Mouse (Mus musculus) heart, adult 2 months (tissue): ENCODE measurements at regions not wholly inside any gene's neighbourhood (a gene's known extent, or its start where the extent isn't known, plus 50 kb on each side); places are given as distances from the start of the nearest gene placed in this dataset.

Experiments used
- DNase-seq, 2 experiments: peaks; one replicate each; pipeline ENCODE4 v3.0.0; 2021
- H3K27ac ChIP-seq: fragments of 200-600 bp; 2 replicates; pipeline ENCODE4 v1.8.1; 2022
- H3K27me3 ChIP-seq: fragments of 200-500 bp; 2 replicates; pipeline ENCODE4 v1.6.1; 2012; ENCODE audit warnings: mild to moderate bottlenecking, low read length, inconsistent platforms, mixed read lengths; ENCODE audit not compliant: control insufficient read depth, insufficient read depth
- H3K36me3 ChIP-seq: fragments of 200-500 bp; 2 replicates; pipeline ENCODE4 v1.6.1; 2012; ENCODE audit warnings: low read length, inconsistent platforms; ENCODE audit not compliant: control insufficient read depth, insufficient read depth
- H3K4me1 ChIP-seq: fragments of 200-500 bp; 2 replicates; pipeline ENCODE4 v1.6.1; 2011; ENCODE audit warnings: low read length; ENCODE audit not compliant: control insufficient read depth, insufficient read depth
- H3K4me3 ChIP-seq: fragments of 200-600 bp; 2 replicates; pipeline ENCODE4 v1.8.1; 2022
- H3K79me2 ChIP-seq: fragments of 200-500 bp; replicated peaks from 2 replicates; pipeline ENCODE4 v1.6.1; 2012; ENCODE audit warnings: mild to moderate bottlenecking, inconsistent platforms, low read length, moderate library complexity, mixed read lengths; ENCODE audit not compliant: control insufficient read depth, insufficient read depth
- H3K9ac ChIP-seq: fragments of 200-500 bp; 2 replicates; pipeline ENCODE4 v1.6.1; 2012; ENCODE audit warnings: low read depth, mild to moderate bottlenecking, control low read depth, inconsistent platforms, low read length, mixed read lengths
- CTCF ChIP-seq: fragments of 200-600 bp; IDR thresholded peaks from 2 replicates; pipeline ENCODE4 v1.8.1; 2022; ENCODE audit warnings: antibody characterized with exemption, mild to moderate bottlenecking, moderate library complexity
- EP300 ChIP-seq: fragments of 200-500 bp; IDR thresholded peaks from 2 replicates; pipeline ENCODE4 v1.6.1; 2011; ENCODE audit warnings: low read depth, low read length, control low read depth; ENCODE audit not compliant: insufficient read depth
- POLR2A ChIP-seq: fragments of 200-500 bp; IDR thresholded peaks from 2 replicates; pipeline ENCODE4 v1.6.1; 2011; ENCODE audit warnings: mild to moderate bottlenecking, low read depth, low read length, control low read depth; ENCODE audit not compliant: insufficient read depth
- WGBS: fragments of 180-500 bp; shearing (Covaris S2); methylation state at CpG from one replicate; pipeline ENCODE4 v1.1.7; 2018; 5-methylcytosine and 5-hydroxymethylcytosine counted together
- intact Hi-C: fragments of 180-260 bp; cut with DNase I; formaldehyde crosslinking; loops from one replicate; pipeline ENCODE4 v1.15.1; 2025

- Histone ChIP-seq H3K4me1 (no peaks in the 10 kb centered on the region), H3K36me3 (no peaks in the 10 kb centered on the region), H3K79me2 (no peaks in the 10 kb centered on the region), H3K27ac (no peak overlapping the region), H3K27me3 (no peaks in the 10 kb centered on the region), H3K9ac (no peak overlapping the region), H3K4me3 (no peak overlapping the region)
- intact Hi-C loops: no loop called here
- no peak for DNase-seq
- 64% methylated on average over 8 of the region's 8 CpGs for WGBS
- TF ChIP-seq CTCF (no peak), POLR2A (no peak), EP300 (no peak)
Observed at GRCm38 (mm10) chr16:93098057-93098456, 272.1 kb upstream of the Runx1 start.

DNA sequence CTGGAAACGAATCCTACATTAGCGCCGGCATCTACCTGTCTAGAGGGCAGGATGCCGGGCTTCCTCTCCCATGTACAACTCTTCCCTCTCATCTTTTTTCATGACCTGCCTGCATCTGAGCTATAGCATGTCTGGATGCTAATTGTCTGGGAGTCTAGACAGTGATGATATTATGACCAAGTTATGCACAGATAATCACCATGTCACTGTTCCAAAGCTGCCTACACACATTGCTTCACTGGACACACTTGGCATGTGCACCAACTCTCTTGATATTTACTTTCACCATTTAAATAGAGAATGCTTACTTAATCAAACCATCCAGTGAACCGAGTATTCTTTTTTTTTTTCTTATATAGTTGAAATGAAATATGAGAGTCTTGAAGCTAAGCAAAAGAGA is 270.2 kb upstream of the Runx1 start:
- H3K4me1 ChIP-seq: no peaks in the 10 kb centered on the region
- DNase-seq: no peak
- 75% methylated on average over 5 of the region's 5 CpGs for WGBS
- no peak overlapping the region for H3K9ac ChIP-seq
- H3K27me3 ChIP-seq: no peaks in the 10 kb centered on the region
- no peak overlapping the region for H3K4me3 ChIP-seq
- TF ChIP-seq POLR2A: no peak
- no peaks in the 10 kb centered on the region for H3K36me3 ChIP-seq
- H3K27ac ChIP-seq: no peak overlapping the region
- intact Hi-C loops: no loop called here
- no peaks in the 10 kb centered on the region for H3K79me2 ChIP-seq

- no peak for TF ChIP-seq CTCF
- TF ChIP-seq EP300: no peak
- no peak for TF ChIP-seq POLR2A
- H3K36me3 ChIP-seq: no peaks in the 10 kb centered on the region
- no peaks in the 10 kb centered on the region for H3K4me1 ChIP-seq
- no peak overlapping the region for H3K9ac ChIP-seq
- no peaks in the 10 kb centered on the region for H3K27me3 ChIP-seq
- H3K27ac ChIP-seq: no peak overlapping the region
- no peak overlapping the region for H3K4me3 ChIP-seq
- WGBS: 46% methylated on average over 7 of the region's 7 CpGs
- intact Hi-C loops: no loop called here
- DNase-seq: no peak
- no peaks in the 10 kb centered on the region for H3K79me2 ChIP-seq
Observed at GRCm38 (mm10) chr16:93092796-93093195, 266.8 kb upstream of the Runx1 start.

DNA sequence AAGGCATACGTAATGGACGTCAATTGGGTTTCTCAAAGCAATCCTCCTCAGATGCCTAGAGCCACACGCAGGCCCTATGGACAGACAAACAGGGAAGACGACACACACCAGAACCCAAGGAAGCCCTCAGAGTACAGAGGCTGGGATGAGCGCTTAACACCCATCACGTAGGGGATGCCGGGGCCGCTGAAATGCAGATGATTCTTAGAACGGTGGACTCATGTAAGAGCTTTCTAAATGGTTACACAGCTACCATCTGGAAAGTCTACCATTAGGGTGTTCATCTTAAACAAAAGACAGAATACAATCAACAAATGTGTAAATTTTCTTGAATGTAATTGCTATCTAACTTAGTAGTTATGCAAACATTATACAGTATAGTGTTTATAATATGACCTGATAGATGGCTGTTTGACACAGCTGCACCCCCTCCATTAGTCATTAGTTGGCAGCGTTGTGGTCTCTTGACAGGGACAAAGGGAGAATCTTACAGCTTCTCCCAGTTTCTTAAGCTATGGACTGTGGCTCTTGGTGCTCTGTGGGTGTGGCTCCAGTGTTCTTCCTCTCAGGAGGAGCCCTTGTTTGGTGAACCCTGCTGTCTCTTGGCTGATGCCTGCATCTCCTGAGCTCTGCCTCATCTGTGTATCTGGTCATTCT is 259.4 kb upstream of the Runx1 start:
- WGBS: 91% methylated on average over 10 of the region's 10 CpGs
- DNase-seq: no peak
- H3K27me3 ChIP-seq: no peaks in the 10 kb centered on the region
- intact Hi-C loops: no loop called here
- H3K36me3 ChIP-seq: no peaks in the 10 kb centered on the region
- TF ChIP-seq POLR2A (no peak), CTCF (no peak), EP300 (no peak)
- H3K79me2 ChIP-seq: no peaks in the 10 kb centered on the region
- no peak overlapping the region for H3K27ac ChIP-seq
- H3K4me3 ChIP-seq: no peak overlapping the region
- H3K9ac ChIP-seq: no peak overlapping the region
- peaks cover 2% of the 10 kb centered on the region; the same call in 1 of the 2 replicates for H3K4me1 ChIP-seq

GRCm38 (mm10) chr16:93083756-93084155 is 257.8 kb upstream of the Runx1 start:
- 60% methylated on average over 2 of the region's 2 CpGs for WGBS
- Histone ChIP-seq H3K4me3 (no peak overlapping the region), H3K27ac (no peak overlapping the region), H3K27me3 (no peaks in the 10 kb centered on the region), H3K79me2 (no peaks in the 10 kb centered on the region), H3K4me1 (peaks cover 3% of the 10 kb centered on the region; the same call in 1 of the 2 replicates), H3K9ac (no peak overlapping the region), H3K36me3 (no peaks in the 10 kb centered on the region)
- intact Hi-C loops: no loop called here
- no peak for DNase-seq
- TF ChIP-seq POLR2A (no peak), CTCF (no peak), EP300 (no peak)

DNA sequence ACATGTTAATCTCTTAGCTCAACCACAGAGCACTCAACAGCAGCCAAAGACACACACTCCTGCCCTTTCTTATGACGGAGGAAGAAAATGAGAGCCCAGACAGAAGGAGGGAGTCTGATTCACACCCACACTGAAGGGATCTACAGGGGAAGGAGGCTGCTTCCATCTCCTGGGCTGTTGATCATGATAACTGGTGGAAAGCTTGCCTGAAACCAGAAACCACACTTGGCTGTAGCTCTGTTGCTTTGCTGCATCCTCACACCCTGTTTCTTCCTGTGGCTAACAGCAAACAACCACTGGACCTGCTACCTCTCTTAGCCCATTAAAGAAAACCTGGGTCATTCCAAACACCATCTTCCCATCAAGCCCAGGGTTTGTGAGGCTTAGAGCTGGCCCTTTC is 257.2 kb upstream of the Runx1 start:
- no peak for TF ChIP-seq CTCF
- TF ChIP-seq POLR2A: no peak
- no peak for TF ChIP-seq EP300
- no peaks in the 10 kb centered on the region for H3K27me3 ChIP-seq
- DNase-seq: no peak
- H3K27ac ChIP-seq: no peak overlapping the region
- no peak overlapping the region for H3K9ac ChIP-seq
- H3K4me3 ChIP-seq: no peak overlapping the region
- intact Hi-C loops: no loop called here
- no peaks in the 10 kb centered on the region for H3K79me2 ChIP-seq
- WGBS: 52% methylated on average over 1 of the region's 1 CpGs
- H3K4me1 ChIP-seq: peaks cover 4% of the 10 kb centered on the region; the same call in 1 of the 2 replicates
- H3K36me3 ChIP-seq: no peaks in the 10 kb centered on the region
